Mouse (Mus musculus) limb, embryonic 12.5 days (tissue): ENCODE results near the gene Ckap2l. TPM values are rescaled to one million over a fixed set of nuclear protein-coding genes. Genes with fewer than 3 reads are reported as not detected.
A peak's percentile ranks its signal among the peaks of the same experiment; 100 is the strongest.

Experiments
- ATAC-seq: fragments of 200-750 bp; cut with Nextera tagmentation; 2 replicates; pipeline ENCODE4 v1.8.0; 2017; ENCODE audit warnings: low read depth, moderate TSS enrichment; ENCODE audit not compliant: insufficient number of reproducible peaks, insufficient read depth, low FRiP score, low TSS enrichment
- H3K27ac ChIP-seq: fragments of 300-500 bp; sonication (generic); 2 replicates; pipeline ENCODE4 v1.5.1; 2016; ENCODE audit warnings: mild to moderate bottlenecking, moderate library complexity
- H3K27me3 ChIP-seq: fragments of 300-500 bp; sonication (generic); 2 replicates; pipeline ENCODE4 v1.6.1; 2016; ENCODE audit warnings: mild to moderate bottlenecking, moderate library complexity
- H3K36me3 ChIP-seq: fragments of 300-500 bp; sonication (generic); 2 replicates; pipeline ENCODE4 v1.6.1; 2016; ENCODE audit warnings: mild to moderate bottlenecking, moderate library complexity
- H3K4me1 ChIP-seq: fragments of 300-500 bp; sonication (generic); replicated peaks from 2 replicates; pipeline ENCODE4 v1.6.1; 2016
- H3K4me2 ChIP-seq: fragments of 300-500 bp; sonication (generic); 2 replicates; pipeline ENCODE4 v1.6.1; 2016; ENCODE audit warnings: mild to moderate bottlenecking, moderate library complexity
- H3K4me3 ChIP-seq: fragments of 300-500 bp; sonication (generic); replicated peaks from 2 replicates; pipeline ENCODE4 v1.5.1; 2016; ENCODE audit warnings: mild to moderate bottlenecking
- H3K9ac ChIP-seq: fragments of 300-500 bp; sonication (generic); replicated peaks from 2 replicates; pipeline ENCODE4 v1.6.1; 2016; ENCODE audit warnings: mild to moderate bottlenecking, moderate library complexity
- H3K9me3 ChIP-seq: fragments of 300-500 bp; sonication (generic); 2 replicates; pipeline ENCODE4 v1.6.1; 2016; ENCODE audit warnings: mild to moderate bottlenecking, moderate library complexity
- WGBS: fragments of 180-500 bp; shearing (Covaris S2); methylation state at CpG from one replicate; pipeline ENCODE4 v1.1.7; 2016; 5-methylcytosine and 5-hydroxymethylcytosine counted together
- polyA plus RNA-seq: library from polyadenylated mRNA; unstranded; fragments of >200 nt; fragmentation: Nextera tagmentation; extraction: Ambion mirVana; gene quantifications from 2 replicates; pipeline ENCODE4 v1.2.1, GENCODE M21; 2016

The Ckap2l gene
- polyA plus RNA-seq, 1 experiment from 2014 or later, result 39.0 TPM

DNA sequence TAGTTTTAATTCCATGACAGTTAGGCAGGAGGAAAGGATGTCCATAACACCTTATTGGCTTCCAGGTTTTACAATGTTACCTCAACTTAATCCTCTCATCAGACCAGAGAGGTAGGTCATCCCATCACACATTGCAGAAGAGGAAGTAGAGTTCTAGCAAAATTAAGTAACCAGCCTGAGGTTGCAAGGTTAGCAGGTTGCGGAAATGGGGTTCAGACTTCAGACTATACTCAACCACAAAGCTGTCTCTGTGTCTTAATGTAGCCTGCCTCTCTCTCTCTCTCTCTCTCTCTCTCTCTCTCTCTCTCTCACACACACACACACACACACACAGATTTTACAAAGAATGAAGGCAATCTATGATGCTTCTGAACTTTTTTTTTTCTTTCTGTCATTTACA, 16.9 kb upstream of the Ckap2l start:
- WGBS, result 75% methylated on average over 1 of the region's 1 CpGs

DNA sequence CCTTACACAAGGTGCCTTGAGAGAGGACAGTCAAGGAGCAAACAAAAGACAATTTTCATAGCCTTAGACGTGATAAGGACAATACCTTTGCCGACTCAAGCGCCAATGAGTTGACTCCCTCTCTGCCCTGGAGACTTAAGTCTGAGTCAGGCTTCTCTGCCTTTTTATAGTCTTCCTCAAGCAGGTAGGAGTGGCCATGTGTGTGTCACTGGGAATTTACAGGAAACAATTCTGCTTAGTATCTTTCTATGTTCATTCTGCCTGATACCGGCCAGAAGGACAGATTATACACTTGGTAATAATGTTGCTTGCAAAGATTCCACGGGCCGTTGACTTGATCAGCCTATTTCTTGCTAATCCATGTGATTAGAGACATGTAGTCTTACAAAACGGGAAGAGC, 12.8 kb upstream of the Ckap2l start, which contains the start of gene Il1a:
Il1a (minus strand) TSS at position 137 of the 400 bp plus-strand sequence.
- Histone ChIP-seq H3K27ac (no peak within 1 kb of the TSS), H3K9me3 (no peaks in the 10 kb centered on the region), H3K4me2 (no peak within 1 kb of the TSS), H3K36me3 (no peaks in the 10 kb centered on the region), H3K9ac (no peak within 1 kb of the TSS), H3K4me1 (no peaks in the 10 kb centered on the region), H3K4me3 (no peak within 1 kb of the TSS), H3K27me3 (no peaks in the 10 kb centered on the region)
- no peak for ATAC-seq
- 84% methylated on average over 7 of the region's 7 CpGs for WGBS

More for the DNA sequence above, 16.9 kb upstream of the Ckap2l start:
- ATAC-seq, result no peak
- Histone ChIP-seq H3K4me1 (no peaks in the 10 kb centered on the region), H3K36me3 (no peaks in the 10 kb centered on the region), H3K4me2 (no peak overlapping the region), H3K9ac (no peak overlapping the region), H3K27ac (no peak overlapping the region), H3K27me3 (no peaks in the 10 kb centered on the region), H3K4me3 (no peak overlapping the region), H3K9me3 (no peaks in the 10 kb centered on the region)

- Histone ChIP-seq H3K4me1 (no peaks in the 10 kb centered on the region), H3K27me3 (no peaks in the 10 kb centered on the region), H3K27ac (no peak overlapping the region), H3K36me3 (no peaks in the 10 kb centered on the region), H3K4me2 (no peak overlapping the region), H3K4me3 (no peak overlapping the region), H3K9me3 (no peaks in the 10 kb centered on the region), H3K9ac (no peak overlapping the region)
- WGBS, result 79% methylated on average over 4 of the region's 4 CpGs
- ATAC-seq, result no peak
Observed at GRCm38 (mm10) chr2:129306020-129306419, 9.0 kb upstream of the Ckap2l start.

- Histone ChIP-seq H3K27me3 (no peaks in the 10 kb centered on the region), H3K27ac (peak overlapping the region; percentile 82), H3K4me3 (peak overlapping the region; percentile 84), H3K4me1 (peaks cover 16% of the 10 kb centered on the region), H3K9me3 (no peaks in the 10 kb centered on the region), H3K4me2 (peak overlapping the region; percentile 88), H3K9ac (peak overlapping the region; percentile 71), H3K36me3 (peaks cover 13% of the 10 kb centered on the region)
- WGBS, result 5% methylated on average over 10 of the region's 10 CpGs
- peak; percentile 57 for ATAC-seq
Observed at GRCm38 (mm10) chr2:129297589-129297982, 574 bp upstream of the Ckap2l start.

DNA sequence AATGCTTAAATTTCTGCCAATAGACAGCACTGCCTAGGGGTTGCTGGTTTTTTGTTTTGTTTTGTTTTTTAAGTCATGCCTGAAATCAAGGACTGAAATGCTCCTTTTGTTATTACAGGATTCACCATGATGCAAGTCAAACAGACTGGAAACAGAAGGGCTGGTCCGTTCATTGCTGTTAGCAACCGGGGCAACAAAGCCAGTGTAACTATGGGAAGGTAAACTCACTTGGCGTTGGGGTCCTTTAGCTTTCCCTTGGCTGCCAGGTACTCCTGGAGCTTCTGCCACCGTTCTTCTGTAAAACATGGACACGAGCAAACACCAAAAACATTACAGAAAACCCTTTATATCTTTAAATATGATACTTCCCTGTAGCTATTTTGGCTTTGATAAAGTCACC, 926 bp downstream of the Ckap2l start:
- 81% methylated on average over 5 of the region's 5 CpGs for WGBS
- no peak overlapping the region for H3K27ac ChIP-seq

GRCm38 (mm10) chr2:129295075-129295474, 1.9 kb downstream of the Ckap2l start:
- no peak overlapping the region for H3K9ac ChIP-seq
- H3K36me3 ChIP-seq, result peaks cover 25% of the 10 kb centered on the region
- H3K27ac ChIP-seq, result no peak overlapping the region
- no peak overlapping the region for H3K4me3 ChIP-seq
- WGBS, result 94% methylated on average over 5 of the region's 5 CpGs
- H3K27me3 ChIP-seq, result no peaks in the 10 kb centered on the region
- no peak for ATAC-seq
- H3K4me1 ChIP-seq, result peaks cover 16% of the 10 kb centered on the region
- H3K4me2 ChIP-seq, result peak overlapping the region; percentile 75; the same call in 1 of the 2 replicates
- no peaks in the 10 kb centered on the region for H3K9me3 ChIP-seq

More for the DNA sequence above, 926 bp downstream of the Ckap2l start:
- H3K36me3 ChIP-seq, result peaks cover 16% of the 10 kb centered on the region
- H3K4me1 ChIP-seq, result peaks cover 16% of the 10 kb centered on the region
- H3K9me3 ChIP-seq, result no peaks in the 10 kb centered on the region
- no peaks in the 10 kb centered on the region for H3K27me3 ChIP-seq
- ATAC-seq, result no peak
- H3K9ac ChIP-seq, result peak overlapping the region; percentile 80
- peak overlapping the region; percentile 84 for H3K4me3 ChIP-seq
- H3K4me2 ChIP-seq, result peak overlapping the region; percentile 75

DNA sequence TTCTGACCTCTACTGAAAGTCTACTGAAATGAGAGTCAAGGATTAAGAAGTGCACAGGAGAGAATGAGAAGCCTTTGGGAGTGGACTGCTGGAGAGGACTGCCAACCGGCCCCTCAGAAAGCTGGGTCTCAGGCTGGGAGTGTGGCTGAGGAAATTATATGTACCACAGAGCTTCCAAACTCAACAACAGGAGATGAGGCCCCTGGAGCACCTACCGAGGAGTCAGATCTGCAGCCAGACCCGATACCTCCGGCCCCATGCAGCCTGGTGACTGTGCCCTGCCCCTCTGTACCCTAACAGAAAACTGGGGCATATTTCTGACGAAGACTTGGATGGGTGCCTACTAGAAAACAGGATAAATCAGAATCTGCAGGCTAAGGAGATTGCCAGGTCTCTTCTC, 23.2 kb downstream of the Ckap2l start:
- no peak overlapping the region for H3K4me2 ChIP-seq
- no peaks in the 10 kb centered on the region for H3K9me3 ChIP-seq
- H3K27me3 ChIP-seq, result no peaks in the 10 kb centered on the region
- no peak overlapping the region for H3K27ac ChIP-seq
- 97% methylated on average over 5 of the region's 5 CpGs for WGBS
- ATAC-seq, result no peak
- H3K36me3 ChIP-seq, result peaks cover 88% of the 10 kb centered on the region
- no peak overlapping the region for H3K4me3 ChIP-seq
- no peaks in the 10 kb centered on the region for H3K4me1 ChIP-seq
- H3K9ac ChIP-seq, result no peak overlapping the region

DNA sequence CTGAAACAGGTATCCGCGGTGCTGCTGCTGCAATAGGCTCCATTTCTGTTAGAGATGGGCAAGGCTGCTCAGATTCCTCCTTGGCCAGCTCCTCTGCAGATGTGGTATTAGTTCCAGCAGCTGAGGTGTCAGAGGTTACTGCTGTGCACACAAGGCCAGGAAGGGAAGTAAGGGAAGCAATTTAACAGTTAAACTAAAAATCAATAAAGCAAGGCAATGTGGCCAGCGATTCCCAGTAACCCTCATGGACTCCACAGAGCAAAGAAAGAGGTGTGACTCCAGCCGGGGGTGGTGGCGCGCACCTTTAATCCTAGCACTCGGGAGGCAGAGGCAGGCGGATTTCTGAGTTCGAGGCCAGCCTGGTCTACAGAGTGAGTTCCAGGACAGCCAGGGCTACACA, 26.4 kb downstream of the Ckap2l start:
- no peak for ATAC-seq
- no peaks in the 10 kb centered on the region for H3K27me3 ChIP-seq
- H3K9ac ChIP-seq, result no peak overlapping the region
- peaks cover 10% of the 10 kb centered on the region; the same call in 1 of the 2 replicates for H3K9me3 ChIP-seq
- H3K36me3 ChIP-seq, result peaks cover 90% of the 10 kb centered on the region
- no peak overlapping the region for H3K27ac ChIP-seq
- H3K4me1 ChIP-seq, result no peaks in the 10 kb centered on the region
- H3K4me3 ChIP-seq, result no peak overlapping the region
- WGBS, result 85% methylated on average over 9 of the region's 9 CpGs
- no peak overlapping the region for H3K4me2 ChIP-seq

DNA sequence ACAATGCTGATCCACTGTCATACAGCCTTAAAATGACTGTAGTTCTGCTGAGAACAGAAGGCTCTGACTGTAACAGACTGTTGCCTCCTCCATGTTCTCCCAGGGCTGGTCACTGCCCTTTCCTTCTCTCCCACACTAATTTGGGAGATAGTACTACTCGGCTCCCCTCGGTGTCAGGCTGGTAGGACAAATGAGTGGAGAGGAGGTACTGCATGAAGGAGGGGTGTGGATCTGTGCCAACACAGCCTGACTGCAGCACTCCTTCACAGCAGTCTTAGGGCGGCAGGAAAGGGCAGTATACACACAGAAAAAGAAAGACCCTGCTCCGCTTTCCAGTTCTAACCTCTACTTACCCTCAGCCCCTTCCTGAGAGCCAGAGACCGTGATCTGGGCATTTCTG, 27.0 kb downstream of the Ckap2l start:
- peaks cover 85% of the 10 kb centered on the region for H3K36me3 ChIP-seq
- H3K27ac ChIP-seq, result no peak overlapping the region
- no peaks in the 10 kb centered on the region for H3K4me1 ChIP-seq
- H3K27me3 ChIP-seq, result no peaks in the 10 kb centered on the region
- no peak overlapping the region for H3K4me2 ChIP-seq
- H3K9me3 ChIP-seq, result peaks cover 10% of the 10 kb centered on the region; the same call in 1 of the 2 replicates
- ATAC-seq, result no peak
- no peak overlapping the region for H3K4me3 ChIP-seq
- WGBS, result 92% methylated on average over 5 of the region's 5 CpGs
- H3K9ac ChIP-seq, result no peak overlapping the region

- ATAC-seq, result no peak
- no peak overlapping the region for H3K4me3 ChIP-seq
- H3K9ac ChIP-seq, result no peak overlapping the region
- H3K4me1 ChIP-seq, result no peaks in the 10 kb centered on the region
- H3K36me3 ChIP-seq, result peaks cover 78% of the 10 kb centered on the region
- H3K4me2 ChIP-seq, result no peak overlapping the region
- peaks cover 10% of the 10 kb centered on the region; the same call in 1 of the 2 replicates for H3K9me3 ChIP-seq
- no peaks in the 10 kb centered on the region for H3K27me3 ChIP-seq
- 94% methylated on average over 12 of the region's 12 CpGs for WGBS
- H3K27ac ChIP-seq, result no peak overlapping the region
Observed at GRCm38 (mm10) chr2:129269161-129269643, 27.8 kb downstream of the Ckap2l start.

DNA sequence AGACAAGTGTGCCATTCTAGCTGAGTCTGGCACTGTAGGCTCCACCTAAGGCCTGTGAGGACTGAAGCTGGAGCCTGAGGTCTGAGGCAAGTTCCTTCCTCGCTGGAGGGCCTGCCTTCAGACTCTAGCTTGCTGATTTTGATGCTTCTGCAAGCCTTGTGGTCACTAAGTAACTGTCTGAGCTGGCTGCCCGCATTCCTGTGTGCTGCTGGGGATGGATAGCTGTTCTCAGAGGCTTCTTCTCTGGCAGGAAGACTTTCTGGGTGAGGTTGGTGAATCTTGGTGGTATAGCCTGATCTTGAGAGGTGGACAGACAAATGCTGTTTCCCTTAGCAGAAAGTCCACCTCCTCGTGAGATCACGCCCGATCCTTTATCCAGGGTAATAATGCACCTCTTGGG, 29.3 kb downstream of the Ckap2l start:
- peaks cover 10% of the 10 kb centered on the region; the same call in 1 of the 2 replicates for H3K9me3 ChIP-seq
- no peak for ATAC-seq
- peaks cover 63% of the 10 kb centered on the region for H3K36me3 ChIP-seq
- no peak overlapping the region for H3K27ac ChIP-seq
- no peaks in the 10 kb centered on the region for H3K27me3 ChIP-seq
- H3K4me2 ChIP-seq, result no peak overlapping the region
- WGBS, result 98% methylated on average over 5 of the region's 5 CpGs
- no peak overlapping the region for H3K9ac ChIP-seq
- H3K4me1 ChIP-seq, result no peaks in the 10 kb centered on the region
- no peak overlapping the region for H3K4me3 ChIP-seq

DNA sequence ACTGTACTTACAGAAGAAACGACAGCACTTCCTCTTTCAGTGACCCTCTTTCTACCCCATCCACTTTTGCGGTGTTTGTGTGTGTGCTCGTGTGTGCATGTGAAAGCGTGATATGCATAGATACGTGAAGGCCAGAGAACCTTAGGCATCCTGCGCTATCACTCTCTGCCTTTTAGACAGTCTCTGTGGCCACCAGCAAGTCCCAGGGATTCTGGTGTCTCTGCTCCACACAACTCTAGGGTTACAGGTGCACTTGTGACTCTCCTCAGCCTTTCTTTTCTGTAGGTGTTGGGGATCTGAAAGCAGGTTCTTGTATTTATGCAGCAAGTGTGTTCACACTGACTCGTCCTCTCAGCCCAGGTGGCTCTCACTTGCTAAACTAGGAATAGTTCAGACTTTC, 31.7 kb downstream of the Ckap2l start:
- H3K4me3 ChIP-seq, result no peak overlapping the region
- no peaks in the 10 kb centered on the region for H3K27me3 ChIP-seq
- H3K4me1 ChIP-seq, result no peaks in the 10 kb centered on the region
- peaks cover 10% of the 10 kb centered on the region; the same call in 1 of the 2 replicates for H3K9me3 ChIP-seq
- 95% methylated on average over 7 of the region's 7 CpGs for WGBS
- H3K9ac ChIP-seq, result no peak overlapping the region
- ATAC-seq, result no peak
- no peak overlapping the region for H3K4me2 ChIP-seq
- H3K36me3 ChIP-seq, result peaks cover 43% of the 10 kb centered on the region
- no peak overlapping the region for H3K27ac ChIP-seq
